Mouse (Mus musculus) olfactory bulb, adult 2 months (tissue): ENCODE results near the gene Slc22a3. TPM values are rescaled to one million over a fixed set of nuclear protein-coding genes. Genes with fewer than 3 reads are reported as not detected.
A peak's percentile ranks its signal among the peaks of the same experiment; 100 is the strongest.

Source experiments
- H3K27ac ChIP-seq: fragments of 200-500 bp; 2 replicates; pipeline ENCODE4 v1.5.1; 2012; ENCODE audit warnings: low read depth, low read length; ENCODE audit not compliant: insufficient read depth
- H3K4me1 ChIP-seq: fragments of 200-500 bp; 2 replicates; pipeline ENCODE4 v1.6.1; 2012; ENCODE audit warnings: low read length; ENCODE audit not compliant: control insufficient read depth, insufficient read depth
- H3K4me3 ChIP-seq: fragments of 200-500 bp; 2 replicates; pipeline ENCODE4 v1.5.1; 2012; ENCODE audit warnings: mild to moderate bottlenecking, low read depth, low read length, moderate library complexity; ENCODE audit not compliant: insufficient read depth
- CTCF ChIP-seq: fragments of 200-500 bp; IDR thresholded peaks from 2 replicates; pipeline ENCODE4 v1.5.1; 2012; ENCODE audit warnings: low read depth, mild to moderate bottlenecking, low read length, moderate library complexity; ENCODE audit not compliant: insufficient read depth
- POLR2A ChIP-seq: fragments of 200-500 bp; IDR thresholded peaks from 2 replicates; pipeline ENCODE4 v1.6.1; 2012; ENCODE audit warnings: mild to moderate bottlenecking, low read depth, low read length, moderate library complexity; ENCODE audit not compliant: insufficient read depth
- WGBS: fragments of 180-500 bp; shearing (Covaris S2); methylation state at CpG from one replicate; pipeline ENCODE4 v1.1.7; 2018; 5-methylcytosine and 5-hydroxymethylcytosine counted together
- polyA plus RNA-seq: library from polyadenylated mRNA; stranded (reverse); fragments of >200 nt; gene quantifications from 2 replicates; pipeline ENCODE4 v1.2.4, GENCODE M21; 2012; ENCODE audit warnings: low replicate concordance; ENCODE audit not compliant: missing spikeins, insufficient read depth, insufficient read length

Slc22a3 gene
- polyA plus RNA-seq, 1 experiment, result not detected

GRCm38 (mm10) chr17:12387781-12388180, 119.7 kb downstream of the Slc22a3 start:
- no peak overlapping the region for H3K27ac ChIP-seq
- no peak for TF ChIP-seq POLR2A
- TF ChIP-seq CTCF, result no peak

GRCm38 (mm10) chr17:12385049-12385794, 122.3 kb downstream of the Slc22a3 start:
- no peak for TF ChIP-seq POLR2A
- Histone ChIP-seq H3K4me1 (no peaks in the 10 kb centered on the region), H3K27ac (no peak overlapping the region), H3K4me3 (no peak overlapping the region)
- 85% methylated on average over 8 of the region's 8 CpGs for WGBS

More at GRCm38 (mm10) chr17:12387781-12388180, 119.7 kb downstream of the Slc22a3 start:
- WGBS, result 88% methylated on average over 2 of the region's 2 CpGs
- Histone ChIP-seq H3K4me3 (no peak overlapping the region), H3K4me1 (no peaks in the 10 kb centered on the region)

- H3K4me1 ChIP-seq, result no peaks in the 10 kb centered on the region
- TF ChIP-seq CTCF, result no peak
- TF ChIP-seq POLR2A, result no peak
- H3K27ac ChIP-seq, result no peak overlapping the region
- 16% methylated on average over 2 of the region's 2 CpGs for WGBS
- no peak overlapping the region for H3K4me3 ChIP-seq
Measured at GRCm38 (mm10) chr17:12382531-12382930, 125.0 kb downstream of the Slc22a3 start.

- TF ChIP-seq CTCF, result no peak
- TF ChIP-seq POLR2A, result no peak
- no peaks in the 10 kb centered on the region for H3K4me1 ChIP-seq
- WGBS, result 83% methylated on average over 2 of the region's 2 CpGs
- no peak overlapping the region for H3K27ac ChIP-seq
- H3K4me3 ChIP-seq, result no peak overlapping the region
Measured at GRCm38 (mm10) chr17:12381579-12381978, 125.9 kb downstream of the Slc22a3 start.

GRCm38 (mm10) chr17:12380287-12380686, 127.2 kb downstream of the Slc22a3 start:
- H3K4me1 ChIP-seq, result no peaks in the 10 kb centered on the region
- no peak overlapping the region for H3K27ac ChIP-seq
- H3K4me3 ChIP-seq, result no peak overlapping the region
- 91% methylated on average over 4 of the region's 4 CpGs for WGBS
- TF ChIP-seq POLR2A (no peak), CTCF (no peak)

- Histone ChIP-seq H3K4me3 (no peak within 1 kb of the TSS), H3K27ac (no peak within 1 kb of the TSS), H3K4me1 (no peaks in the 10 kb centered on the region)
- TF ChIP-seq CTCF, result no peak
- no peak for TF ChIP-seq POLR2A
- 92% methylated on average over 11 of the region's 11 CpGs for WGBS
Measured at GRCm38 (mm10) chr17:12377981-12378705, 129.4 kb downstream of the Slc22a3 start, which contains the start of gene Plg. Gene Plg, plus strand, starts transcription at chr17:12378608.

- Histone ChIP-seq H3K4me1 (peaks cover 3% of the 10 kb centered on the region; the same call in 1 of the 2 replicates), H3K4me3 (no peak overlapping the region), H3K27ac (no peak overlapping the region)
- TF ChIP-seq POLR2A, result no peak
- no peak for TF ChIP-seq CTCF
- WGBS, result 83% methylated on average over 3 of the region's 3 CpGs
Measured at GRCm38 (mm10) chr17:12373601-12374144, 133.8 kb downstream of the Slc22a3 start.

GRCm38 (mm10) chr17:12372021-12372420, 135.5 kb downstream of the Slc22a3 start:
- TF ChIP-seq POLR2A, result no peak
- 0 out of 2 replicates have a peak, but pooled peaks have one; percentile 9 for TF ChIP-seq CTCF

GRCm38 (mm10) chr17:12371310-12371925, 136.1 kb downstream of the Slc22a3 start:
- TF ChIP-seq CTCF, result no peak
- no peak for TF ChIP-seq POLR2A
- H3K4me1 ChIP-seq, result peaks cover 3% of the 10 kb centered on the region; the same call in 1 of the 2 replicates
- H3K4me3 ChIP-seq, result no peak overlapping the region
- H3K27ac ChIP-seq, result no peak overlapping the region
- WGBS, result 26% methylated on average over 10 of the region's 10 CpGs

More at GRCm38 (mm10) chr17:12372021-12372420, 135.5 kb downstream of the Slc22a3 start:
- H3K27ac ChIP-seq, result no peak overlapping the region
- WGBS, result 9% methylated on average over 4 of the region's 4 CpGs
- peaks cover 3% of the 10 kb centered on the region; the same call in 1 of the 2 replicates for H3K4me1 ChIP-seq
- H3K4me3 ChIP-seq, result no peak overlapping the region
